Mouse (Mus musculus) stomach, postnatal 0 days (tissue): ENCODE results near the gene Fbxw9. TPM values are rescaled to one million over a fixed set of nuclear protein-coding genes. Genes with fewer than 3 reads are reported as not detected.
A peak's percentile ranks its signal among the peaks of the same experiment; 100 is the strongest.

ENCODE experiments used
- ATAC-seq: fragments of 200-750 bp; cut with Nextera tagmentation; 2 replicates; pipeline ENCODE4 v1.8.0; 2017; ENCODE audit not compliant: low FRiP score, low TSS enrichment
- DNase-seq: peaks from one replicate; pipeline ENCODE4 v3.0.0-alpha.2; 2016; ENCODE audit warnings: low spot score
- H3K27ac ChIP-seq: fragments of 300-500 bp; sonication (generic); replicated peaks from 2 replicates; pipeline ENCODE4 v1.5.1; 2014; ENCODE audit warnings: mild to moderate bottlenecking, control low read depth
- H3K27me3 ChIP-seq: fragments of 300-500 bp; sonication (generic); 2 replicates; pipeline ENCODE4 v1.6.1; 2014; ENCODE audit warnings: low read length; ENCODE audit not compliant: control insufficient read depth, insufficient read depth
- H3K36me3 ChIP-seq: fragments of 300-500 bp; sonication (generic); 2 replicates; pipeline ENCODE4 v1.6.1; 2014; ENCODE audit warnings: low read length, mixed read lengths; ENCODE audit not compliant: control insufficient read depth, insufficient read depth
- H3K4me1 ChIP-seq: fragments of 300-500 bp; sonication (generic); replicated peaks from 2 replicates; pipeline ENCODE4 v1.6.1; 2014; ENCODE audit warnings: antibody characterized with exemption; ENCODE audit not compliant: control insufficient read depth, insufficient read depth
- H3K4me2 ChIP-seq: fragments of 300-500 bp; sonication (generic); replicated peaks from 2 replicates; pipeline ENCODE4 v1.6.1; 2014; ENCODE audit warnings: low read depth, mild to moderate bottlenecking, control low read depth, moderate library complexity
- H3K4me3 ChIP-seq: fragments of 300-500 bp; sonication (generic); 2 replicates; pipeline ENCODE4 v1.5.1; 2014; ENCODE audit warnings: low read depth, low read length, control low read depth
- H3K9ac ChIP-seq: fragments of 300-500 bp; sonication (generic); 2 replicates; pipeline ENCODE4 v1.6.1; 2014; ENCODE audit warnings: mild to moderate bottlenecking, low read length, control low read depth, mixed read lengths
- H3K9me3 ChIP-seq: fragments of 300-500 bp; sonication (generic); 2 replicates; pipeline ENCODE4 v1.6.1; 2016; ENCODE audit warnings: low read length; ENCODE audit not compliant: control insufficient read depth
- CTCF ChIP-seq: IDR thresholded peaks from 2 replicates; pipeline ENCODE4 v1.5.1; 2016; ENCODE audit warnings: antibody characterized with exemption, low read depth, mild to moderate bottlenecking, moderate library complexity
- EP300 ChIP-seq: optimal IDR thresholded peaks from 2 replicates; pipeline ENCODE3; 2016; ENCODE audit warnings: antibody characterized with exemption
- WGBS: fragments of 180-500 bp; shearing (Covaris S2); extraction: QIAGEN DNeasy Blood & Tissue Kit; methylation state at CpG from one replicate; pipeline ENCODE4 v1.1.7; 2014; 5-methylcytosine and 5-hydroxymethylcytosine counted together
- polyA plus RNA-seq: library from polyadenylated mRNA; unstranded; fragments of >200 nt; fragmentation: Nextera tagmentation; extraction: Ambion mirVana; gene quantifications from 2 replicates; pipeline ENCODE4 v1.2.1, GENCODE M21; 2015

Gene Fbxw9
- 25.7 and 28.4 TPM in 2 replicates for polyA plus RNA-seq

GRCm38 (mm10) chr8:85059879-85060616 lies at the start of gene Fbxw9:
Fbxw9 (plus strand) TSS chr8:85060055.
- H3K27ac ChIP-seq: peak within 1 kb of the TSS; percentile 76

GRCm38 (mm10) chr8:85011242-85011641 lies 48.6 kb upstream of the Fbxw9 start:
- H3K4me1 ChIP-seq: no peaks in the 10 kb centered on the region
- H3K9ac ChIP-seq: no peak overlapping the region
- H3K9me3 ChIP-seq: no peaks in the 10 kb centered on the region
- no peak overlapping the region for H3K27ac ChIP-seq
- WGBS: 10% methylated on average over 28 of the region's 28 CpGs
- no peak overlapping the region for H3K4me3 ChIP-seq
- H3K4me2 ChIP-seq: no peak overlapping the region
- no peaks in the 10 kb centered on the region for H3K36me3 ChIP-seq
- ATAC-seq: peak; percentile 56; the same call in 1 of the 2 replicates
- 0 out of 2 replicates have a peak, but pooled peaks cover 4% of the 10 kb centered on the region for H3K27me3 ChIP-seq
- DNase-seq: no peak
- no peak for TF ChIP-seq CTCF
- TF ChIP-seq EP300: no peak

More at GRCm38 (mm10) chr8:85059879-85060616, at the start of gene Fbxw9:
- peaks cover 4% of the 10 kb centered on the region; the same call in 1 of the 2 replicates for H3K4me1 ChIP-seq
- TF ChIP-seq CTCF (0 out of 2 replicates have a peak, but pooled peaks have one; percentile 20), EP300 (no peak)
- H3K9me3 ChIP-seq: no peaks in the 10 kb centered on the region
- peak within 1 kb of the TSS; percentile 76 for H3K9ac ChIP-seq
- H3K36me3 ChIP-seq: peaks cover 2% of the 10 kb centered on the region; the same call in 1 of the 2 replicates
- ATAC-seq (peak; percentile 91), DNase-seq (peak; percentile 94)
- WGBS: under 1% methylated on average over 52 of the region's 53 CpGs
- H3K4me3 ChIP-seq: peak within 1 kb of the TSS; percentile 81
- no peaks in the 10 kb centered on the region for H3K27me3 ChIP-seq
- H3K4me2 ChIP-seq: peak within 1 kb of the TSS; percentile 97

GRCm38 (mm10) chr8:85013230-85013840 lies 46.5 kb upstream of the Fbxw9 start:
- Histone ChIP-seq H3K9ac (peak overlapping the region; percentile 47; the same call in 1 of the 2 replicates), H3K27ac (no peak overlapping the region), H3K4me2 (peak overlapping the region; percentile 62), H3K4me1 (no peaks in the 10 kb centered on the region), H3K4me3 (peak overlapping the region; percentile 31), H3K36me3 (peaks cover 4% of the 10 kb centered on the region; the same call in 1 of the 2 replicates), H3K27me3 (0 out of 2 replicates have a peak, but pooled peaks cover 4% of the 10 kb centered on the region), H3K9me3 (no peaks in the 10 kb centered on the region)
- DNase-seq: peak; percentile 85
- TF ChIP-seq CTCF (peak; percentile 82), EP300 (no peak)
- 4% methylated on average over 26 of the region's 26 CpGs for WGBS
- ATAC-seq: peak; percentile 49; the same call in 1 of the 2 replicates

- Histone ChIP-seq H3K9me3 (no peaks in the 10 kb centered on the region), H3K36me3 (peaks cover 15% of the 10 kb centered on the region), H3K4me2 (peak within 1 kb of the TSS; percentile 62), H3K9ac (peak within 1 kb of the TSS; percentile 47; the same call in 1 of the 2 replicates), H3K27me3 (0 out of 2 replicates have a peak, but pooled peaks cover 4% of the 10 kb centered on the region), H3K4me1 (no peaks in the 10 kb centered on the region), H3K4me3 (peak within 1 kb of the TSS; percentile 31), H3K27ac (no peak within 1 kb of the TSS)
- no peak for TF ChIP-seq CTCF
- TF ChIP-seq EP300: no peak
- ATAC-seq (no peak), DNase-seq (no peak)
- WGBS: 40% methylated on average over 2 of the region's 2 CpGs
These were observed 45.4 kb upstream of the Fbxw9 start, which contains the start of gene Best2 for GRCm38 (mm10) chr8:85014431-85014830. Best2 (minus strand) TSS chr8:85014531.

DNA sequence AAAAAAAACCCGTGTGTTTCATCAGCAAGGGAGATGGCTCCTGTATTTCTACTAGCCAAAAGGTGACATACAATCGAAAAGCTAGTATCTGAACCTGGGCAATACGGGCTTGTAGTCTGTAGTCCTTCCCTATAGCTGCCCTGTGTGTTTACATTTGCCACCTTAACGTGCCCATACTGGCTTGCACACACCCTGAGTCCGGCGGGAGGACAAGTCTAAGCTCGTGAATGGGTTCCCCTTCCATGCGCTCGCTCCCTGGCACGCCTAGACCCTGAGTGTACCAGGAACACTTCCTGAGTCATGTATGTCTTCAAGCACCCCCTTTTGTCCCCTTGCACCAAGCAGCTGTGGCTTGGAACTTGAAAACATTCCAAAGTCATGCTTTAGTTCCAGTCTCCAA lies 43.1 kb upstream of the Fbxw9 start:
- no peaks in the 10 kb centered on the region for H3K9me3 ChIP-seq
- H3K27me3 ChIP-seq: no peaks in the 10 kb centered on the region
- TF ChIP-seq CTCF: no peak
- no peak for TF ChIP-seq EP300
- H3K36me3 ChIP-seq: peaks cover 25% of the 10 kb centered on the region
- no peak overlapping the region for H3K4me3 ChIP-seq
- no peak overlapping the region for H3K4me2 ChIP-seq
- no peaks in the 10 kb centered on the region for H3K4me1 ChIP-seq
- no peak for ATAC-seq
- no peak overlapping the region for H3K9ac ChIP-seq
- WGBS: 47% methylated on average over 10 of the region's 10 CpGs
- H3K27ac ChIP-seq: peak overlapping the region; percentile 78
- no peak for DNase-seq
